Mouse (Mus musculus) hindbrain, postnatal 0 days (tissue): ENCODE data around the gene Stab2. TPM values are rescaled to one million over a fixed set of nuclear protein-coding genes. Genes with fewer than 3 reads are reported as not detected.

Experiments used
- ATAC-seq: fragments of 200-750 bp; cut with Nextera tagmentation; 2 replicates; pipeline ENCODE4 v1.8.0; 2017; ENCODE audit warnings: mild to moderate bottlenecking, moderate TSS enrichment, moderate library complexity
- DNase-seq: peaks from one replicate; pipeline ENCODE4 v3.0.0-alpha.2; 2015; ENCODE audit warnings: low spot score
- H3K27ac ChIP-seq: fragments of 300-500 bp; sonication (generic); 2 replicates; pipeline ENCODE4 v1.5.1; 2014; ENCODE audit warnings: mild to moderate bottlenecking
- H3K27me3 ChIP-seq: fragments of 300-500 bp; sonication (generic); 2 replicates; pipeline ENCODE4 v1.6.1; 2014; ENCODE audit warnings: low read length, mixed read lengths; ENCODE audit not compliant: insufficient read depth
- H3K36me3 ChIP-seq: fragments of 300-500 bp; sonication (generic); 2 replicates; pipeline ENCODE4 v1.6.1; 2014; ENCODE audit warnings: low read length, mixed read lengths; ENCODE audit not compliant: insufficient read depth
- H3K4me1 ChIP-seq: fragments of 300-500 bp; sonication (generic); 2 replicates; pipeline ENCODE4 v1.6.1; 2014; ENCODE audit warnings: antibody characterized with exemption, low read length, mixed read lengths; ENCODE audit not compliant: insufficient read depth
- H3K4me2 ChIP-seq: fragments of 300-500 bp; sonication (generic); 2 replicates; pipeline ENCODE4 v1.6.1; 2014; ENCODE audit warnings: low read depth, mild to moderate bottlenecking, low read length, moderate library complexity, mixed read lengths
- H3K4me3 ChIP-seq: fragments of 300-500 bp; sonication (generic); 2 replicates; pipeline ENCODE4 v1.5.1; 2014; ENCODE audit warnings: low read length
- H3K9ac ChIP-seq: fragments of 300-500 bp; sonication (generic); replicated peaks from 2 replicates; pipeline ENCODE4 v1.6.1; 2014; ENCODE audit warnings: mild to moderate bottlenecking, low read length, moderate library complexity, mixed read lengths
- H3K9me3 ChIP-seq: fragments of 300-500 bp; sonication (generic); 2 replicates; pipeline ENCODE4 v1.6.1; 2016; ENCODE audit warnings: low read length, mixed read lengths
- CTCF ChIP-seq: IDR thresholded peaks from 2 replicates; pipeline ENCODE4 v1.5.1; 2016; ENCODE audit warnings: antibody characterized with exemption, control low read depth, low read depth
- WGBS: fragments of 180-500 bp; shearing (Covaris S2); extraction: QIAGEN DNeasy Blood & Tissue Kit; methylation state at CpG from one replicate; pipeline ENCODE4 v1.1.7; 2014; 5-methylcytosine and 5-hydroxymethylcytosine counted together
- polyA plus RNA-seq: library from polyadenylated mRNA; unstranded; fragments of >200 nt; fragmentation: Nextera tagmentation; extraction: Ambion mirVana; gene quantifications from 2 replicates; pipeline ENCODE4 v1.2.1, GENCODE M21; 2015
- total RNA-seq: library from RNA; depleted of rRNA; stranded (reverse); fragments of >200 nt; gene quantifications from 2 replicates; pipeline ENCODE4 v1.2.3, GENCODE M21; 2014

Gene Stab2
- total and polyA plus RNA-seq, 2 experiments from 2014 or later: 0.10 to 0.42 TPM

- H3K9ac ChIP-seq: no peak overlapping the region
- no peaks in the 10 kb centered on the region for H3K27me3 ChIP-seq
- DNase-seq: no peak
- no peak overlapping the region for H3K27ac ChIP-seq
- H3K4me2 ChIP-seq: no peak overlapping the region
- no peaks in the 10 kb centered on the region for H3K4me1 ChIP-seq
- H3K36me3 ChIP-seq: peaks cover 22% of the 10 kb centered on the region; the same call in 1 of the 2 replicates
- 77% methylated on average over 14 of the region's 14 CpGs for WGBS
- no peak for ATAC-seq
- TF ChIP-seq CTCF: no peak
- no peak overlapping the region for H3K4me3 ChIP-seq
- no peaks in the 10 kb centered on the region for H3K9me3 ChIP-seq
Measured at GRCm38 (mm10) chr10:86824871-86825270, 183.0 kb downstream of the Stab2 start.

GRCm38 (mm10) chr10:86824093-86824492, 183.7 kb downstream of the Stab2 start:
- Histone ChIP-seq H3K36me3 (peaks cover 22% of the 10 kb centered on the region; the same call in 1 of the 2 replicates), H3K27ac (no peak overlapping the region), H3K4me3 (no peak overlapping the region), H3K4me1 (peaks cover 6% of the 10 kb centered on the region; the same call in 1 of the 2 replicates), H3K27me3 (no peaks in the 10 kb centered on the region), H3K4me2 (no peak overlapping the region), H3K9me3 (no peaks in the 10 kb centered on the region), H3K9ac (no peak overlapping the region)
- DNase-seq: no peak
- WGBS: 78% methylated on average over 6 of the region's 6 CpGs
- 0 out of 2 replicates have a peak, but pooled peaks have one; percentile 32 for TF ChIP-seq CTCF
- no peak for ATAC-seq

DNA sequence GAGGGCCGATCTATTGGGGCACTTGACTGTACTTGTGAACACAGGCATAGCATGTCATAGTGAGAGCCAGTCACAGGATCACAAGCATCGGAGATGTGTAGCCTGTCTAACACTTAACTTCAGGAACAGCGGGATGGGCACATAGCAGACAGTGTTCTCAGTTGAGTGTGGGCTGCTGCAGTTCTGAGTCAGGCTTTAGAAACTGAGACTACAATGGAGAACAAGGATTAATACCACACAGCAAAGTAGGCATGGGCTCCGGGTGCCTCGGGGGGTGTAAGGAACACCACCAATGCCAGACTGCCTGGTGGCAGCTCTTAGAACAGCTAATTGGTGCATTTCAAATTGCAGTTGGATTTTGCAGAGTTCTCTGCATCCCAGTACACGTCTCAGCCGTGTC, 186.8 kb downstream of the Stab2 start:
- no peak for TF ChIP-seq CTCF
- H3K4me3 ChIP-seq: no peak overlapping the region
- H3K27me3 ChIP-seq: no peaks in the 10 kb centered on the region
- no peak for DNase-seq
- ATAC-seq: no peak
- H3K36me3 ChIP-seq: peaks cover 22% of the 10 kb centered on the region; the same call in 1 of the 2 replicates
- H3K4me2 ChIP-seq: no peak overlapping the region
- H3K27ac ChIP-seq: no peak overlapping the region
- 94% methylated on average over 7 of the region's 7 CpGs for WGBS
- H3K9ac ChIP-seq: no peak overlapping the region
- no peaks in the 10 kb centered on the region for H3K9me3 ChIP-seq
- peaks cover 6% of the 10 kb centered on the region; the same call in 1 of the 2 replicates for H3K4me1 ChIP-seq

DNA sequence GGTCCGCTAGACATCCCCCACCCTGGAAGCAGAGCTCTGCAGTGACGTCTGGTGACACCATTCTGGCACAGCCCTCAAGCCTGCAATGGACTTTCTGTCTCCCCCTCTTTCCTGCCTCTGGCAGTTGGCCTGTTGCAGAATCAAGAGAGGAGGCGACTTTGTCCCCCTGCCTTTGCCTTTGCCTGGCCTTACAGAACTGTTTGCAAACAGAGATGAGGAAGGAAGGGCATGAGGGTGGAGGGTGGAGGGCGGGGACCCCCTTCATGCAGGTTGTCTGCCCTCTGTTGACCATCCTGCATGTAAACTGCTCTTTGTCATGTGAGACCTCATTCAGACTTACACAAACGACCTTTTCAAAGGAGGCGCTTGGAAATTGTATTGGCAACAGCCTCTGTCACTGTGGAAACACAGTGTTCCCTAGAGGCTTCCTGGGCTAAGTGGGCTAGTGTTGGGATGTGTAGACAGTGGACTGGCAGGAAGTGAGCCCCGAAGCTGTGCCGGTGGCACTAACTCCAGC, 188.1 kb downstream of the Stab2 start:
- H3K4me1 ChIP-seq: peaks cover 6% of the 10 kb centered on the region; the same call in 1 of the 2 replicates
- no peaks in the 10 kb centered on the region for H3K27me3 ChIP-seq
- ATAC-seq: peak; percentile 96
- DNase-seq: peak; percentile 86
- TF ChIP-seq CTCF: peak; percentile 52
- no peak overlapping the region for H3K9ac ChIP-seq
- H3K27ac ChIP-seq: peak overlapping the region; percentile 73
- H3K36me3 ChIP-seq: peaks cover 18% of the 10 kb centered on the region; the same call in 1 of the 2 replicates
- no peak overlapping the region for H3K4me3 ChIP-seq
- H3K9me3 ChIP-seq: no peaks in the 10 kb centered on the region
- H3K4me2 ChIP-seq: peak overlapping the region; percentile 6; the same call in 1 of the 2 replicates
- 18% methylated on average over 8 of the region's 8 CpGs for WGBS

- 81% methylated on average over 7 of the region's 7 CpGs for WGBS
- ATAC-seq (no peak), DNase-seq (no peak)
- Histone ChIP-seq H3K9ac (no peak overlapping the region), H3K27ac (no peak overlapping the region), H3K27me3 (no peaks in the 10 kb centered on the region), H3K9me3 (no peaks in the 10 kb centered on the region), H3K4me2 (no peak overlapping the region), H3K4me3 (no peak overlapping the region), H3K36me3 (peaks cover 17% of the 10 kb centered on the region; the same call in 1 of the 2 replicates), H3K4me1 (peaks cover 6% of the 10 kb centered on the region; the same call in 1 of the 2 replicates)
- TF ChIP-seq CTCF: no peak
Measured at GRCm38 (mm10) chr10:86815133-86815532, 192.7 kb downstream of the Stab2 start.

- Histone ChIP-seq H3K9me3 (no peaks in the 10 kb centered on the region), H3K36me3 (peaks cover 17% of the 10 kb centered on the region; the same call in 1 of the 2 replicates), H3K27ac (no peak overlapping the region), H3K4me1 (peaks cover 3% of the 10 kb centered on the region; the same call in 1 of the 2 replicates), H3K4me3 (no peak overlapping the region), H3K4me2 (no peak overlapping the region), H3K9ac (no peak overlapping the region), H3K27me3 (no peaks in the 10 kb centered on the region)
- TF ChIP-seq CTCF: no peak
- DNase-seq (no peak), ATAC-seq (no peak)
- 76% methylated on average over 19 of the region's 19 CpGs for WGBS
Measured at GRCm38 (mm10) chr10:86814292-86815131, 193.3 kb downstream of the Stab2 start.
